In the genomic region with DNA sequence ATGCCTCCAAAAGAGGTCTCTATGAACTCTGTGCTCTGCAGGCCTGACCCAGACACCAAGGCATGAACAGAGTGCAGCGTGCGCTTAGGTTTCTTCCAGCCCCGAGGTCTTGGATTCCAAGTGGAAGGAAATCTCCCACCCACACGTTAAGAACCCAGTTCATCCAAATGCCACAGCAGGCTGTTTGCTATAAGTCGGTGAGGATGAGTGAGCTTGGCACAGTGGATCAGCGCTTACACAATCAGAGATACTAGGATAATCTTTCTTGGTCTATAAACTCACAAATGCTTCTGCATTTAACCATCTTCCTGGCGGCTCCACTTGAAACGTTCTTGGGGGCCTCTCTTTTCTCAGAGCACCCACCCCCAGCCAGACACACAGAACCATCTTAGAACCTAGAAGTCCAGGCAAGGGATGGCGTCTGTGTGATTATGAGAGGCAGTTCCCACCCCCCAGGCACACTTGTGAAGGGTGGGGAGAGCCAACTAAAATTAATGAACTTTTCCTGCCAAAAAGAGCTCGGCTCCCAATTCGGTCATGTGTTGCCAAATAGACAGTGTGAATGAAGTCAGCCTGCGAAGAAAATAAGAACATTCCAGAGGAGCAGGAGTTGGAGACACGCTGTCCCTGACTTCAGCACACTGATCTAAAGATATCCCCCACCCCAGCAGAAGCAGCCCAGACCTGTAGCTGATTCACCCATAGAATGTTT, we compare ENCODE assay signal across 10 mouse cellular contexts.
A peak's percentile ranks its signal among the peaks of the same experiment; 100 is the strongest.
DNase-seq lines count a peak whose midpoint lies in the region; ATAC-seq and TF ChIP-seq lines count a peak whose summit lies in the region.
"Had no signal": no experiment of that assay in that cellular context is flagged by ENCODE, and none has a peak within 500 bp of the region (broad histone marks: within the 10 kb centered on the region; RNA-seq: fewer than 3 reads in every experiment).

No protein-coding gene starts in this region.

- H3K27ac ChIP-seq in kidney, postnatal 0 days, result no peak overlapping the region
- no peak overlapping the region for H3K27ac ChIP-seq in kidney, adult 2 months (ENCODE audit: insufficient read depth, low read depth, low read length)
- H3K27ac ChIP-seq in kidney, embryonic 15.5 days, result no peak overlapping the region
- H3K27ac ChIP-seq: limb, embryonic 12.5 days had no signal

- TF ChIP-seq POLR2A in kidney, adult 2 months (IDR thresholded peaks at IDR 0.05; ENCODE audit: low read depth, low read length), result no peak
- TF ChIP-seq POLR2A in brain, embryonic 14.5 days (IDR thresholded peaks at IDR 0.05; ENCODE audit: borderline replicate concordance, extremely low read depth, insufficient read depth, insufficient read length, poor library complexity, severe bottlenecking), result no peak

- H3K9me3 ChIP-seq in kidney, postnatal 0 days (replicated peaks; ENCODE audit: low read length), result no peaks in the 10 kb centered on the region
- H3K9me3 ChIP-seq in kidney, embryonic 15.5 days (replicated peaks), result no peaks in the 10 kb centered on the region
- H3K9me3 ChIP-seq: limb, embryonic 12.5 days had no signal

- H3K4me3 ChIP-seq in kidney, postnatal 0 days (replicated peaks; ENCODE audit: low read depth, low read length), result no peak overlapping the region
- no peak overlapping the region for H3K4me3 ChIP-seq in kidney, adult 2 months (ENCODE audit: insufficient read depth, low read depth, low read length)
- no peak overlapping the region for H3K4me3 ChIP-seq in kidney, embryonic 15.5 days (replicated peaks)
- H3K4me3 ChIP-seq: limb, embryonic 12.5 days had no signal

- DNase-seq in kidney, postnatal 0 days (ENCODE audit: low spot score), result peak; percentile 55
- DNase-seq in kidney, adult 2 months, result no peak
- peak; percentile 94 for DNase-seq in brain, embryonic 14.5 days (ENCODE audit: low read depth)
- peak; percentile 76 to 78 for DNase-seq in frontal cortex, adult 2 months (ENCODE audit: extremely low spot score in 1 of 2, low spot score in 1 of 2)
- DNase-seq in lung, postnatal 14 days, result peak; percentile 25
- no peak for DNase-seq in adrenal gland, adult (ENCODE audit: inconsistent age in 2 of 2, low spot score in 1 of 2)
- DNase-seq: heart, postnatal 4 days had no signal

- H3K36me3 ChIP-seq in kidney, postnatal 0 days (ENCODE audit: insufficient read depth, low read length), result no peaks in the 10 kb centered on the region
- no peaks in the 10 kb centered on the region for H3K36me3 ChIP-seq in kidney, adult 2 months (ENCODE audit: control insufficient read depth, insufficient read depth, low read length)
- H3K36me3 ChIP-seq in kidney, embryonic 15.5 days, result no peaks in the 10 kb centered on the region
- H3K36me3 ChIP-seq: G1E; limb, embryonic 12.5 days had no signal

- no peaks in the 10 kb centered on the region for H3K27me3 ChIP-seq in kidney, postnatal 0 days (ENCODE audit: insufficient read depth, low read length)
- no peaks in the 10 kb centered on the region for H3K27me3 ChIP-seq in kidney, adult 2 months (replicated peaks; ENCODE audit: control insufficient read depth, insufficient read depth, low read length)
- H3K27me3 ChIP-seq in kidney, embryonic 15.5 days, result no peaks in the 10 kb centered on the region
- H3K27me3 ChIP-seq: limb, embryonic 12.5 days had no signal

- 60% methylated on average over 13 of the region's 13 CpGs for WGBS in kidney, postnatal 0 days
- WGBS in kidney, adult 2 months, result 66% methylated on average over 13 of the region's 13 CpGs
- WGBS in kidney, embryonic 15.5 days, result 76% methylated on average over 13 of the region's 13 CpGs

- ATAC-seq in kidney, postnatal 0 days (replicated peaks; ENCODE audit: low FRiP score, low read depth), result no peak
- ATAC-seq in kidney, embryonic 15.5 days (replicated peaks; ENCODE audit: low FRiP score), result no peak

- no peak for TF ChIP-seq CTCF in kidney, postnatal 0 days (IDR thresholded peaks at IDR 0.05; ENCODE audit: low read depth)
- TF ChIP-seq CTCF in kidney, adult 2 months (conservative IDR thresholded peaks at IDR 0.05; ENCODE audit: insufficient read depth, insufficient read length, low read depth, low read length), result no peak
- no peak for TF ChIP-seq CTCF in brain, embryonic 14.5 days (IDR thresholded peaks at IDR 0.05; ENCODE audit: borderline replicate concordance, extremely low read depth, insufficient read depth, insufficient read length)

- peaks cover 25% of the 10 kb centered on the region for H3K4me1 ChIP-seq in kidney, postnatal 0 days (replicated peaks; ENCODE audit: insufficient read depth, low read length)
- no peaks in the 10 kb centered on the region; the same call in 1 of the 2 replicates for H3K4me1 ChIP-seq in kidney, adult 2 months (ENCODE audit: control insufficient read depth, insufficient read depth, low read length)
- peaks cover 47% of the 10 kb centered on the region for H3K4me1 ChIP-seq in kidney, embryonic 15.5 days

- H3K4me2 ChIP-seq in kidney, postnatal 0 days (ENCODE audit: low read length), result no peak overlapping the region
- H3K4me2 ChIP-seq in kidney, embryonic 15.5 days, result no peak overlapping the region
- H3K4me2 ChIP-seq: limb, embryonic 12.5 days had no signal

- no peak overlapping the region for H3K9ac ChIP-seq in kidney, postnatal 0 days (ENCODE audit: low read depth, low read length)
- no peak overlapping the region for H3K9ac ChIP-seq in kidney, embryonic 15.5 days
- H3K9ac ChIP-seq: limb, embryonic 12.5 days had no signal

Comparison
In these comparisons a context has a peak if more than half of its experiments do, and no peak if none do; other contexts are left out.
1. DNase-seq: peak in kidney, postnatal 0 days (single experiment), brain, embryonic 14.5 days (single experiment), frontal cortex, adult 2 months (2 of 2) and lung, postnatal 14 days (single experiment); none in kidney, adult 2 months (single experiment) and adrenal gland, adult (0 of 2).